Mouse (Mus musculus): ENCODE data around the gene Pde4dip. TPM values are rescaled to one million over a fixed set of nuclear protein-coding genes. Genes with fewer than 3 reads are reported as not detected.

Pde4dip gene
- polyA plus RNA-seq, 1 experiment from 2014 or later, result 76.6 TPM

- Histone ChIP-seq H3K27me3 (ENCODE audit: control insufficient read depth, insufficient read depth, low read length) (no peaks in the 10 kb centered on the region), H3K4me3 (replicated peaks; ENCODE audit: low read length) (no peak overlapping the region), H3K4me1 (replicated peaks; ENCODE audit: control insufficient read depth, insufficient read depth, low read length) (no peaks in the 10 kb centered on the region), H3K9ac (no peak overlapping the region), H3K4me2 (replicated peaks) (no peak overlapping the region), H3K9me3 (ENCODE audit: control insufficient read depth, low read length) (no peaks in the 10 kb centered on the region), H3K27ac (no peak overlapping the region), H3K36me3 (replicated peaks; ENCODE audit: control insufficient read depth, insufficient read depth) (no peaks in the 10 kb centered on the region)
- 77% methylated on average over 3 of the region's 3 CpGs for WGBS
- no peak for ATAC-seq (ENCODE audit: low FRiP score)
- DNase-seq (ENCODE audit: low spot score), result no peak
Observed at GRCm38 (mm10) chr3:97649022-97649421, 239.5 kb downstream of the Pde4dip start.

DNA sequence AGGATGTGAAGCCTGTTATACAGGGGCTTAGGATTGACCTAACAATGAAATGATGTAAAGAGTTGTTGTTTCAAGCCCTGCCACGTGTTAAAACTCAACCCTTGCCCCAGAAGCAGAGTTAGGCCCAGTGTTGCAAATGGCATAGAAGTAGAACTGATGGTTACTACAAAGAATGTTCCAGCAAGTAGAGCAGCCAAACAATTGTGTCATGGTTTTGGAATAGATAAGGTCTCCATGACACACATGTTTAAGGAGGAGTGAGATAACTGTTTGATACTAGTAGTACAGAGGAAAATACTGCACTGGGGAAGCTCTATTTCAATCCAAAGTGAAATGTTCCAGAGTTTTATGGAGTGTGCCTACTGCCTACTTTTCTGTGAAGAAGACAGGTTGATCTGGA is 240.0 kb downstream of the Pde4dip start:
- Histone ChIP-seq H3K9me3 (ENCODE audit: control insufficient read depth, low read length) (no peaks in the 10 kb centered on the region), H3K36me3 (replicated peaks; ENCODE audit: control insufficient read depth, insufficient read depth) (no peaks in the 10 kb centered on the region), H3K4me3 (replicated peaks; ENCODE audit: low read length) (no peak overlapping the region), H3K27ac (no peak overlapping the region), H3K27me3 (ENCODE audit: control insufficient read depth, insufficient read depth, low read length) (no peaks in the 10 kb centered on the region), H3K4me1 (replicated peaks; ENCODE audit: control insufficient read depth, insufficient read depth, low read length) (no peaks in the 10 kb centered on the region), H3K4me2 (replicated peaks) (no peak overlapping the region), H3K9ac (no peak overlapping the region)
- 60% methylated on average over 1 of the region's 1 CpGs for WGBS
- DNase-seq (ENCODE audit: low spot score) (no peak), ATAC-seq (ENCODE audit: low FRiP score) (no peak)

GRCm38 (mm10) chr3:97642001-97642400 is 246.5 kb downstream of the Pde4dip start:
- 84% methylated on average over 9 of the region's 9 CpGs for WGBS
- no peak overlapping the region for H3K4me3 ChIP-seq (replicated peaks; ENCODE audit: low read length)
- H3K9ac ChIP-seq, result no peak overlapping the region
- DNase-seq (ENCODE audit: low spot score), result no peak
- no peak for ATAC-seq (ENCODE audit: low FRiP score)
- no peaks in the 10 kb centered on the region for H3K36me3 ChIP-seq (replicated peaks; ENCODE audit: control insufficient read depth, insufficient read depth)
- no peaks in the 10 kb centered on the region for H3K27me3 ChIP-seq (ENCODE audit: control insufficient read depth, insufficient read depth, low read length)
- no peak overlapping the region for H3K27ac ChIP-seq
- H3K9me3 ChIP-seq (ENCODE audit: control insufficient read depth, low read length), result no peaks in the 10 kb centered on the region
- H3K4me2 ChIP-seq (replicated peaks), result no peak overlapping the region
- H3K4me1 ChIP-seq (replicated peaks; ENCODE audit: control insufficient read depth, insufficient read depth, low read length), result no peaks in the 10 kb centered on the region

GRCm38 (mm10) chr3:97641396-97641795 is 247.1 kb downstream of the Pde4dip start:
- no peaks in the 10 kb centered on the region for H3K27me3 ChIP-seq (ENCODE audit: control insufficient read depth, insufficient read depth, low read length)
- H3K27ac ChIP-seq, result no peak overlapping the region
- no peak overlapping the region for H3K4me3 ChIP-seq (replicated peaks; ENCODE audit: low read length)
- H3K4me1 ChIP-seq (replicated peaks; ENCODE audit: control insufficient read depth, insufficient read depth, low read length), result no peaks in the 10 kb centered on the region
- DNase-seq (ENCODE audit: low spot score) (no peak), ATAC-seq (ENCODE audit: low FRiP score) (no peak)
- no peaks in the 10 kb centered on the region for H3K9me3 ChIP-seq (ENCODE audit: control insufficient read depth, low read length)
- no peak overlapping the region for H3K9ac ChIP-seq
- 91% methylated on average over 4 of the region's 4 CpGs for WGBS
- H3K4me2 ChIP-seq (replicated peaks), result no peak overlapping the region
- H3K36me3 ChIP-seq (replicated peaks; ENCODE audit: control insufficient read depth, insufficient read depth), result no peaks in the 10 kb centered on the region

Small RNAs within 50 kb of the gene (microRNA-seq; reads per million reads assigned to microRNA genes)
- not detected for gene Mir7225

Other genes with a start within 250 kb of the Pde4dip start
- gene Prkab2, start 230.5 kb downstream of the Pde4dip start, polyA plus RNA-seq (2014; fragmentation: Nextera tagmentation; extraction: Ambion mirVana), result 12.3 and 13.8 TPM in 2 replicates
- gene Gm17651, start 214.0 kb downstream of the Pde4dip start, polyA plus RNA-seq (2014; fragmentation: Nextera tagmentation; extraction: Ambion mirVana), result not detected in 2 replicates
- gene Sec22b, start 12.5 kb upstream of the Pde4dip start, polyA plus RNA-seq (2014; fragmentation: Nextera tagmentation; extraction: Ambion mirVana), result 110 and 111 TPM in 2 replicates
- gene Notch2, start 124.8 kb upstream of the Pde4dip start, polyA plus RNA-seq (2014; fragmentation: Nextera tagmentation; extraction: Ambion mirVana), result 14.8 and 15.2 TPM in 2 replicates

Measured in hindbrain, embryonic 14.5 days (tissue).